Mouse (Mus musculus) neural tube, embryonic 15.5 days (tissue): ENCODE results near the gene Olfr644. TPM values are rescaled to one million over a fixed set of nuclear protein-coding genes. Genes with fewer than 3 reads are reported as not detected.

ENCODE experiments used
- ATAC-seq: fragments of 200-750 bp; cut with Nextera tagmentation; 2 replicates; pipeline ENCODE4 v1.8.0; 2017; ENCODE audit warnings: mild to moderate bottlenecking, moderate TSS enrichment, moderate library complexity; ENCODE audit not compliant: low FRiP score
- H3K27ac ChIP-seq: fragments of 300-500 bp; sonication (generic); replicated peaks from 2 replicates; pipeline ENCODE4 v1.5.1; 2015; ENCODE audit warnings: mild to moderate bottlenecking, inconsistent platforms
- H3K27me3 ChIP-seq: fragments of 300-500 bp; sonication (generic); replicated peaks from 2 replicates; pipeline ENCODE4 v1.6.1; 2015; ENCODE audit warnings: inconsistent platforms
- H3K36me3 ChIP-seq: fragments of 300-500 bp; sonication (generic); 2 replicates; pipeline ENCODE4 v1.6.1; 2015; ENCODE audit warnings: inconsistent platforms
- H3K4me1 ChIP-seq: fragments of 300-500 bp; sonication (generic); 2 replicates; pipeline ENCODE4 v1.6.1; 2015; ENCODE audit warnings: inconsistent platforms
- H3K4me2 ChIP-seq: fragments of 300-500 bp; sonication (generic); 2 replicates; pipeline ENCODE4 v1.6.1; 2015; ENCODE audit warnings: inconsistent platforms, mild to moderate bottlenecking, moderate library complexity
- H3K4me3 ChIP-seq: fragments of 300-500 bp; sonication (generic); replicated peaks from 2 replicates; pipeline ENCODE4 v1.5.1; 2015; ENCODE audit warnings: mild to moderate bottlenecking, inconsistent platforms
- H3K9ac ChIP-seq: fragments of 300-500 bp; sonication (generic); replicated peaks from 2 replicates; pipeline ENCODE4 v1.6.1; 2015; ENCODE audit warnings: mild to moderate bottlenecking, inconsistent platforms
- H3K9me3 ChIP-seq: fragments of 300-500 bp; sonication (generic); replicated peaks from 2 replicates; pipeline ENCODE4 v1.6.1; 2016; ENCODE audit warnings: inconsistent platforms
- WGBS: fragments of 180-500 bp; shearing (Covaris S2); methylation state at CpG from one replicate; pipeline ENCODE4 v1.1.7; 2015; ENCODE audit warnings: mixed read lengths; 5-methylcytosine and 5-hydroxymethylcytosine counted together
- polyA plus RNA-seq: library from polyadenylated mRNA; unstranded; fragments of >200 nt; fragmentation: Nextera tagmentation; extraction: Ambion mirVana; gene quantifications from 2 replicates; pipeline ENCODE4 v1.2.1, GENCODE M21; 2015

The Olfr644 gene
- polyA plus RNA-seq = not detected in 2 replicates

- 75% methylated on average over 2 of the region's 2 CpGs for WGBS
- ATAC-seq = no peak
- Histone ChIP-seq H3K4me1 (no peaks in the 10 kb centered on the region), H3K4me2 (no peak within 1 kb of the TSS), H3K9me3 (no peaks in the 10 kb centered on the region), H3K9ac (no peak within 1 kb of the TSS), H3K27ac (no peak within 1 kb of the TSS), H3K36me3 (no peaks in the 10 kb centered on the region), H3K4me3 (no peak within 1 kb of the TSS), H3K27me3 (no peaks in the 10 kb centered on the region)
These were observed at the start of gene Olfr644 for GRCm38 (mm10) chr7:104071769-104072168. Olfr644 (minus strand) TSS chr7:104071869.

GRCm38 (mm10) chr7:104104757-104104972 is 33.0 kb upstream of the Olfr644 start, which contains the start of gene Olfr646:
Olfr646 (plus strand) TSS chr7:104104873.
- ATAC-seq = no peak
- Histone ChIP-seq H3K4me2 (no peak within 1 kb of the TSS), H3K9me3 (no peaks in the 10 kb centered on the region), H3K27ac (no peak within 1 kb of the TSS), H3K4me3 (no peak within 1 kb of the TSS), H3K4me1 (no peaks in the 10 kb centered on the region), H3K9ac (no peak within 1 kb of the TSS), H3K27me3 (no peaks in the 10 kb centered on the region), H3K36me3 (no peaks in the 10 kb centered on the region)

GRCm38 (mm10) chr7:104103913-104104756 is 32.5 kb upstream of the Olfr644 start:
- Histone ChIP-seq H3K36me3 (no peaks in the 10 kb centered on the region), H3K4me1 (no peaks in the 10 kb centered on the region), H3K9ac (no peak overlapping the region), H3K4me3 (no peak overlapping the region), H3K9me3 (no peaks in the 10 kb centered on the region), H3K27me3 (no peaks in the 10 kb centered on the region), H3K27ac (no peak overlapping the region), H3K4me2 (no peak overlapping the region)
- 14% methylated on average over 4 of the region's 4 CpGs for WGBS
- no peak for ATAC-seq

GRCm38 (mm10) chr7:104085365-104085764 is 13.7 kb upstream of the Olfr644 start, which contains the start of gene Olfr645:
Olfr645 (minus strand) TSS chr7:104085465.
- H3K4me2 ChIP-seq = no peak within 1 kb of the TSS
- no peak within 1 kb of the TSS for H3K4me3 ChIP-seq
- no peak within 1 kb of the TSS for H3K27ac ChIP-seq
- no peaks in the 10 kb centered on the region for H3K36me3 ChIP-seq
- 75% methylated on average over 1 of the region's 1 CpGs for WGBS
- ATAC-seq = no peak
- H3K9me3 ChIP-seq = no peaks in the 10 kb centered on the region
- no peaks in the 10 kb centered on the region for H3K27me3 ChIP-seq
- H3K4me1 ChIP-seq = no peaks in the 10 kb centered on the region
- H3K9ac ChIP-seq = no peak within 1 kb of the TSS

GRCm38 (mm10) chr7:104061345-104061744 is 10.3 kb downstream of the Olfr644 start, which contains the start of gene 4930516K23Rik:
4930516K23Rik (minus strand) TSS chr7:104061445.
- Histone ChIP-seq H3K4me1 (no peaks in the 10 kb centered on the region), H3K4me3 (no peak within 1 kb of the TSS), H3K4me2 (no peak within 1 kb of the TSS)

GRCm38 (mm10) chr7:104059215-104059614 is 12.5 kb downstream of the Olfr644 start:
- Histone ChIP-seq H3K9ac (no peak overlapping the region), H3K4me1 (no peaks in the 10 kb centered on the region), H3K4me2 (no peak overlapping the region), H3K9me3 (no peaks in the 10 kb centered on the region), H3K4me3 (no peak overlapping the region), H3K27me3 (no peaks in the 10 kb centered on the region), H3K36me3 (no peaks in the 10 kb centered on the region), H3K27ac (no peak overlapping the region)
- ATAC-seq = no peak
- WGBS = 91% methylated on average over 1 of the region's 1 CpGs

More at GRCm38 (mm10) chr7:104061345-104061744, 10.3 kb downstream of the Olfr644 start, which contains the start of gene 4930516K23Rik:
- Histone ChIP-seq H3K27ac (no peak within 1 kb of the TSS), H3K36me3 (no peaks in the 10 kb centered on the region), H3K27me3 (no peaks in the 10 kb centered on the region), H3K9ac (no peak within 1 kb of the TSS), H3K9me3 (no peaks in the 10 kb centered on the region)
- 69% methylated on average over 2 of the region's 2 CpGs for WGBS
- no peak for ATAC-seq

GRCm38 (mm10) chr7:104052566-104052965 is 19.1 kb downstream of the Olfr644 start, which contains the start of gene Olfr642:
Olfr642 (minus strand) TSS chr7:104052666.
- Histone ChIP-seq H3K9ac (no peak within 1 kb of the TSS), H3K27me3 (no peaks in the 10 kb centered on the region), H3K36me3 (no peaks in the 10 kb centered on the region), H3K27ac (no peak within 1 kb of the TSS), H3K4me2 (no peak within 1 kb of the TSS), H3K4me3 (no peak within 1 kb of the TSS), H3K9me3 (no peaks in the 10 kb centered on the region), H3K4me1 (no peaks in the 10 kb centered on the region)
- WGBS = 82% methylated on average over 1 of the region's 1 CpGs
- no peak for ATAC-seq

GRCm38 (mm10) chr7:104050745-104051144 is 20.9 kb downstream of the Olfr644 start:
- no peak overlapping the region for H3K4me3 ChIP-seq
- no peaks in the 10 kb centered on the region for H3K4me1 ChIP-seq
- H3K9ac ChIP-seq = no peak overlapping the region
- H3K27me3 ChIP-seq = no peaks in the 10 kb centered on the region
- H3K36me3 ChIP-seq = no peaks in the 10 kb centered on the region
- no peak for ATAC-seq
- no peak overlapping the region for H3K4me2 ChIP-seq
- 95% methylated on average over 4 of the region's 4 CpGs for WGBS
- no peak overlapping the region for H3K27ac ChIP-seq
- H3K9me3 ChIP-seq = no peaks in the 10 kb centered on the region

GRCm38 (mm10) chr7:104035145-104035544 is 36.5 kb downstream of the Olfr644 start, which contains the start of gene Olfr641:
Olfr641 (plus strand) TSS chr7:104035445.
- H3K27ac ChIP-seq = no peak within 1 kb of the TSS
- WGBS = 78% methylated on average over 1 of the region's 1 CpGs
- H3K27me3 ChIP-seq = no peaks in the 10 kb centered on the region
- no peak within 1 kb of the TSS for H3K4me3 ChIP-seq
- no peaks in the 10 kb centered on the region for H3K4me1 ChIP-seq
- H3K9ac ChIP-seq = no peak within 1 kb of the TSS
- H3K36me3 ChIP-seq = no peaks in the 10 kb centered on the region
- no peak within 1 kb of the TSS for H3K4me2 ChIP-seq
- no peak for ATAC-seq
- H3K9me3 ChIP-seq = no peaks in the 10 kb centered on the region

GRCm38 (mm10) chr7:104026978-104027377 is 44.7 kb downstream of the Olfr644 start:
- H3K4me1 ChIP-seq = no peaks in the 10 kb centered on the region
- 83% methylated on average over 3 of the region's 3 CpGs for WGBS

GRCm38 (mm10) chr7:104025473-104025872 is 46.2 kb downstream of the Olfr644 start, which contains the start of gene Olfr640:
Olfr640 (minus strand) TSS chr7:104025573.
- Histone ChIP-seq H3K4me3 (no peak within 1 kb of the TSS), H3K9me3 (no peaks in the 10 kb centered on the region), H3K27ac (no peak within 1 kb of the TSS), H3K27me3 (no peaks in the 10 kb centered on the region), H3K4me2 (no peak within 1 kb of the TSS), H3K9ac (no peak within 1 kb of the TSS), H3K4me1 (no peaks in the 10 kb centered on the region), H3K36me3 (no peaks in the 10 kb centered on the region)
- 77% methylated on average over 6 of the region's 6 CpGs for WGBS
- ATAC-seq = no peak

More at GRCm38 (mm10) chr7:104026978-104027377, 44.7 kb downstream of the Olfr644 start:
- no peak overlapping the region for H3K9ac ChIP-seq
- no peaks in the 10 kb centered on the region for H3K27me3 ChIP-seq
- H3K27ac ChIP-seq = no peak overlapping the region
- H3K4me3 ChIP-seq = no peak overlapping the region
- H3K4me2 ChIP-seq = no peak overlapping the region
- H3K9me3 ChIP-seq = no peaks in the 10 kb centered on the region
- ATAC-seq = no peak
- no peaks in the 10 kb centered on the region for H3K36me3 ChIP-seq

GRCm38 (mm10) chr7:104021651-104022050 is 50.0 kb downstream of the Olfr644 start:
- Histone ChIP-seq H3K4me1 (no peaks in the 10 kb centered on the region), H3K9ac (no peak overlapping the region), H3K27me3 (no peaks in the 10 kb centered on the region), H3K9me3 (no peaks in the 10 kb centered on the region), H3K4me2 (no peak overlapping the region), H3K36me3 (no peaks in the 10 kb centered on the region), H3K4me3 (no peak overlapping the region), H3K27ac (no peak overlapping the region)
- ATAC-seq = no peak
- WGBS = 92% methylated on average over 6 of the region's 6 CpGs
